Mouse (Mus musculus) layer of hippocampus, postnatal 25 days (tissue): ENCODE measurements around the gene Rhou. TPM values are rescaled to one million over a fixed set of nuclear protein-coding genes. Genes with fewer than 3 reads are reported as not detected.

Experiments used
- DNase-seq, 2 experiments: peaks; one replicate each; pipeline ENCODE4 v3.0.0; 2022; ENCODE audit warnings: mixed read lengths in 2 of 2, low spot score in 1 of 2; ENCODE audit errors: extremely low spot score in 1 of 2
- total RNA-seq, 2 experiments: library from RNA; stranded (reverse); gene quantifications; 2 replicates each; pipeline ENCODE4 v1.2.3; 2021

The Rhou gene
- total RNA-seq, 2 experiments from 2014 or later: 36.3 to 44.0 TPM

DNA sequence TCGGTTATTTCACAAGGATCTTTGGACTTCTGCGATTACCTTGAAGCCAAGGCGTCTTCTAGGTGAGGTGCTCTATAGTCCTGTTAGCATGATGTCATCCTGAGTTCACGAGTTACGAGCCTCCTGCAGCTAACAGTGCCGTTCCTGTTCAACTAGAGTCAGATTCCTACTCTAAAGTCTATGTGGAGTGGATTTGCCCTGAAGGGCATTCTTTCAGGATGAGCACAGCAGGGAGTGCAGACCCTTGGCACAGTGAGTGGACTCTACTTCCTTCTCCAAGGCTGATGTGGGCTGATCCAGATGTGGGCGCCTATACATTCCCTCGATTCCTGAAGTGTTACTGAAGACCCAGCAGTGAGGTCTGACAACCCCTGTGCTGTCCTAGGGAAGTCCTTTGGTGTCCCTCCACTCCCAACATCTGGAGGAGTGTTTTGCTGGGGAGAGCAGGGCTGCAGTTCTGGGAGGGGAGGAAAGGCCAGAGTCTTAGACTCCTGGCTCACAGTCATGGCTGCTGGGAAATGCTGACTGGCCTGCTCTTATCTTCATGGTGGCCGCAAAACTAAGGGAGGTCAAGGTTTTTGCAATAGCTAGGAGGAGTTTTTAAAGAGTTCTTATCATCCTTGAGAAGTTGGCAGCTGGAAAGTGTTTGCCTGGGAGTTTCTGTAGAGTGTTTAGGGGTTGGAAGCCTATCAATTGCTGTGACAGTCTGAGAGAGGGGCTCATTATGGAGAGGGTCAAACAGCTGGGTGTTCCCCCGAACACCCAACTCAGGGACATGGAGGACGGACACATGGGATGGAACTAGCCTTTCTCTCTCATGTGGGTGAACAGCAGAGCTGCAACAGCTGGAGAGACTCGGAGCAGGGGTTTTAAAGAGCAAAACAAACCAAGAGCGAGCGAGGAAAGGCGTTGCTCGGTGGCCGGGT lies 5.2 kb upstream of the Rhou start:
- no peak for DNase-seq

DNA sequence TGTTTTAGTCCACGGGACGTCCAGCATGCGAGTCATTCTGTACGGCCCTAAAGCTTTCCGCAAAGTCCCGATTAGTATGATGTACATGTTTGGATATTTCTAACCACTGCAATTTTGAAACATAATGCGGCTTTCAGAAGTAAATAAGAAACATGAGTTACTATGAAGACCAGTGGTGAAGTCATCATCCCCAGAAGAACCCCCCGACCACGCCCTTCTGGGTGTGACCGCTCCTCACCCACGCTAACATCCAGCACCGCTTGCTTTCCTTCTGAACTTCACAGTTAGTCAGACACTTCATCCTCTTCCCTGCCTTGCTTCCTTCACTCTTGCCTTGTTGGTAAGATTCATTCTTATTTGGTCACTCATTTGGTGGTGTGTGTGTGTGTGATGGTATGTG lies 4.2 kb upstream of the Rhou start:
- DNase-seq: no peak

DNA sequence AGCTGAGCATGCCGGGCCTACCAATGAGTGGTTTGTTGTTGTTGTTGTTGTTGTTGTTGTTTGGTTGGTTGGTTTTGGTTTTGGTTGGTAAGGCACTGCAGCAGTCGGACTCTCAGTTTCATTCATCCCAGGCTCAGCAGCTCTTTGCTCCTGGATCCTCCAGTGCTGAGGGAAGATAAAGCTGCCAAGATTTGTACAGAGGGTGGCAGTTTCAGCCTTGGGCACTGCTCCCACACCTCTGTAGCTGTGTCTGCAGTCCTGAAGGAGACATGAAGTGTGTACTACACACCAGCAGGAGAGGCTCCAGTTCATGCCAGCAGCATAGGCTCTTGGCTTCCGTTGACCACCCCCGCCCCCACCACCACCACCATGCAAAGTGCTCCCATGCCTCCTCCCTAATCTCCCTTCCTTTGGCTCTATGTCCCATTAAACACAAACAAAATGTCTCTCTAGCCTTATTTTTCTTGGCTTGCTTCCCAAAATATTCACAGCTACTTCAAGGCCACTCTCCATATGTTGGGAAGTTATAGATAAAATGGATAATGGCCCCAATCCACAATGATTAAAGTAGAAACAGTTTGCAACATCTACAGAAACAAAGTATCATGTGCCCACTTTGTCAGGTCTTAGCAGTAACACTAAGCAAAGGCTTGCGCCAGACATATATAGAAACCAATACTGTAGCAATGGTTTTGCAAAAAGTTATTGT lies 2.2 kb upstream of the Rhou start:
- DNase-seq: no peak

GRCm38 (mm10) chr8:123652641-123653040 lies 1.1 kb upstream of the Rhou start:
- DNase-seq: no peak

DNA sequence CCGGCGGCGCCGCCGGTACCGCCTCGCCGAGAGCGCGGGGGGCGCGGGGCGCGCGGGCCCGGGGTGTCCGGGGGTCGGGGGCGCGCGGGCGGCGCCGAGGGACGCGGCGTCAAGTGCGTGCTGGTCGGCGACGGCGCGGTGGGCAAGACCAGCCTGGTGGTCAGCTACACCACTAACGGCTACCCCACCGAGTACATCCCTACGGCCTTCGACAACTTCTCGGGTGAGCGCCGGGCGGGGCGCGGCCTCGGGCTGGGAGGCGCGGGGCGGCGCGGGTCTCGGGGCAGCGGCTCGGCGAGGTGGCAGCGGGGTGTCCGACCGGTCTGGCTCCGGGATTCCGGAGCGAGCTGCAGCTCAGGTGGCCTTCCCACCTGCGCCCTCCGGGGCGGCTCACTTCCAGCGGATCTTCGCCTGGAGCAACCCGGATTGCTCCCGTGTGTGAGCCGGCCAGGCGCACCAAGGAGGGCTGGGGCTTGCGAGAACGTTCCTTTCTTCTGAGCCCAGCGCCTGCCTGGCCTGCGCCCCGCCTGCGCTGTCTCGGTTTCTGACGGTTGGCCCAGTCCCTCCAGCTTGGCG lies 353 bp downstream of the Rhou start:
- peak; percentile 46 to 50 for DNase-seq

GRCm38 (mm10) chr8:123654763-123655162 lies 1.0 kb downstream of the Rhou start:
- DNase-seq: no peak

DNA sequence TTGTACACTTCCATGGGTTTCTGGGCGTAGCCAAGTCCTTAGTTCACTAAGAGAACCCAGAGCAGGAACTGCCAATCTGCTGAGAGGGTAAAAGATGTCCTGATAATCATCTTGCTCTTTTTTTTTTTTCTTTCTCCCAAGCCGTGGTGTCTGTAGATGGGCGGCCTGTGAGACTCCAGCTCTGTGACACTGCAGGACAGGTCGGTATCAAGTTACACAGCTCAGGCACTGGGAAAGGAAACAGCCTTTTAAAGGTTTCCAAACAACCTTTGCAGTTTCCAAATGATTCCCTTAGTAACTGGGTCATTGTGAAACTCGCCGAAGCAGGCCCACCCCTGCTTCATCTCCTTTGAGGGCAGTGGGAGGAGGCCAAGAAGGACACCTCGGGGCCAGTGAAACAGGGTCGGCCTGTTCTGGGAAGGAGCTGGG lies 1.6 kb downstream of the Rhou start:
- DNase-seq: no peak

GRCm38 (mm10) chr8:123657826-123658225 lies 4.1 kb downstream of the Rhou start:
- no peak for DNase-seq

DNA sequence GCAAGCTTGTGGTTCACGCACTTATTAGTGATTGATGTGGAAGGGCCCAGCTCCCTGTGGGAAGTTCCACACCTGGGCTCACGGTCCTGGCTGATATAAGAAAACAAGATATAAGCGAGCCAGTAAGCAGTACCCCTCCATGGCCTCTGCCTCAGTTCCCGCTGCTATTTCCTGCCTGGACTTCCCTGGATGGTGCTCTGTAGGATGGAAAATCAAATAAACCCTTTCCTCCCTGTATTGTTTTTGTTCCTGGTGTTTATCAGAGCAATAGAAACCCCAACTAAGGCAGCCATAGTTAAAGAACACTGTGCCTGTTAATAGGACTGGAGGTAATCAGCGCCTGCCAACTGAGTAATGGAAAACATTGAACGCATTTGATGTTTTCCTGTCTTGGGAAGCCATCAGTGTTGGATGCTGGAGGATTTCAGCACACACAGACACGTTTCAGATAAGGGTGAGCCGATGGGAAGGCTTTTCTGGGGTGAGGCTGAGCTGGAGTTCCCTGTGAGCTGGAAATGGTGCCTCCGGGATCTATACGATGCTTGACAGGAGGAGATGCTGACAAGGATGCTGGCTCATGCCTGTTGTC lies 5.8 kb downstream of the Rhou start:
- no peak for DNase-seq

DNA sequence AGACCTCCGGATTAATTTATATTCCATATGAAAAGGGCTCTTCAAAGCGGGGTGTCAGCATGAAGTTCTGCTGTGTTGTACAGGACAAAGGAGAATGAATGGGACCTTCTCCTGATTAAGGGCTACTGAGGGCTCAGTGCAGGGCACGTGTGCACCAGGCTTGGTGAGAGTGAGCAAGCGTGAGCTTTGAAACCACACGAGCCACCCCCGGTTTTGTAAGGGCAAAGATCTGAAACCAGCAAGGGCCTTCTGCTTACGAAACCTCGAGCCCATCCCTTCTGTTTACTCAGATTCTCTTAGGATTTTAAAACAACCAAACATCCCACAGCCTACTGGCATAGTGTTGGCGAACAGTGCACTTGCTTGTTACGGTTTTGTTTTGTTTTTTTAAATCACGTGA lies 7.8 kb downstream of the Rhou start:
- no peak for DNase-seq

GRCm38 (mm10) chr8:123665580-123665979 lies 11.9 kb downstream of the Rhou start:
- no peak for DNase-seq

- no peak for DNase-seq
Measured at GRCm38 (mm10) chr8:123666832-123667231, 13.1 kb downstream of the Rhou start.

DNA sequence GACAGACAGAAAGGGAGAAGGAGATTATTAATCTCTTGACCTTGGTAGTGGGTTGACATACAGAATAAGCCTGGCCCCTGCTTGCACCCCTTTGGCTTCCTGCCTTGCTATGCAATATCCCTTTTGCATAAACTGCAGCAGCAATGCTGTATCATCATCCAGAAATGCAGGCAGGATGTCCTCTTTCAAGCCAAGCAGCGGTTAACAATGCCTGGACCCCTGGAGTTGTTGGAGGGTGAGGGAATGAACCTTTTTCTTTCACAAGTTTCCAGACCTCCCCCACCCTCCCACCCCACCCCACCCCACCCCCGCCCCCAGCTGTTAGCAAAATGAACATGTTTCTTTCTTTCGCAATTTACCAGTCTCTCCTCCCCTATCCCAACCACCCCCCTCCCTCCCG lies 15.0 kb downstream of the Rhou start:
- DNase-seq: no peak

- no peak for DNase-seq
Measured at GRCm38 (mm10) chr8:123670766-123671165, 17.0 kb downstream of the Rhou start.

- no peak for DNase-seq
Measured at GRCm38 (mm10) chr8:123671454-123671853, 17.7 kb downstream of the Rhou start.

GRCm38 (mm10) chr8:123672648-123673047 lies 18.9 kb downstream of the Rhou start:
- DNase-seq: no peak

- no peak for DNase-seq
Measured at GRCm38 (mm10) chr8:123675611-123676010, 21.9 kb downstream of the Rhou start.

DNA sequence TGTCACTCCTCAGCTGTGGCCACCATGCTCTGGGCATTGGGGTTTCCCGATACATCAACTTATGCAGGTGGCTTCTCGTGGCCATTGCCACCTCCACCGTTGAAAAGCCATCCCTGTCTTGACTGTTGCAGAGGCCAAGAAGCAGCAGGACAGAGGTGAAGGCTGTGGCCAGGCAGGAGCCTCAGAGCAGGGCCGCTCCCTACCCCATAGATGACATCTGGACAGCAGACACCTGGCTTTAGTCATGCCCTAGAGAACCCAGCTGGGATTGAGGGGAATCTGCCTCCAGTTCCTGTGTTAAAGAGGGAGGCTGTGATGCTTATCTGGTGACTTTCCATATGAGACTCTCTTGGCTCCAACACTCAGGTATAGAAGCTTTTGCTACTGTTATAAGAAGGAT lies 24.7 kb downstream of the Rhou start:
- DNase-seq: no peak

DNA sequence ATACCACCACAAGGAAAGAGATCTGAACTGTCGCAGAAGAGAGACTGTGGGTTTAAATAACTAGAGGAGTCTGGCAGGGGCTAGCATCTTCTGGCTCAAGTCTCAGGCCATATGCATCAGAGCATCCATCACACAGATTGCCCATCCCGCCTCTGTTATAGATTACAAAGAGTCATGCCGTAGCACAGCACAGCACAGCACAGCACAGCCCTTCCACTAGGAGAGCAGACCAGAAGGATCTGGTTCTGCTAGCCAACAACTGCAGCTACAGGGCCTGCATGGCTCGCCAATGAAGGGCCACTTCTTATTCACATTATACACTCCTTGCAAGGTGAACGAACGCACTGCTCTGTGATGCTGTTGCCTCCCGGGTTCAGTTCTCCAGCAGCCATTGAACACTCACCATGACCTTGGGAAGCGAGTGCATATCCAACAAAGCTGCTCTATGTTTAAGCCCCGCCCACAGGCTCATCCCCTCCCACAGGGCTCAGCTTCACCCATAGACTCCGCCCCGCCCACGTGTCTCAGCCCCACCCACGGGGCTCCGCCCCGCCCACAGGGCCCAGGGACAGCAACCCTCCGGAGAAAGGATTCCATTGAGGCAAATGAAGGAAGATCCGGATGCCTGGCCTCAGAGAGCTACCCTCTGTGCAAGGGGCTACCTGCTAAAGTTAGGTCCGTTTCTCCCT lies 28.5 kb downstream of the Rhou start:
- DNase-seq: no peak

DNA sequence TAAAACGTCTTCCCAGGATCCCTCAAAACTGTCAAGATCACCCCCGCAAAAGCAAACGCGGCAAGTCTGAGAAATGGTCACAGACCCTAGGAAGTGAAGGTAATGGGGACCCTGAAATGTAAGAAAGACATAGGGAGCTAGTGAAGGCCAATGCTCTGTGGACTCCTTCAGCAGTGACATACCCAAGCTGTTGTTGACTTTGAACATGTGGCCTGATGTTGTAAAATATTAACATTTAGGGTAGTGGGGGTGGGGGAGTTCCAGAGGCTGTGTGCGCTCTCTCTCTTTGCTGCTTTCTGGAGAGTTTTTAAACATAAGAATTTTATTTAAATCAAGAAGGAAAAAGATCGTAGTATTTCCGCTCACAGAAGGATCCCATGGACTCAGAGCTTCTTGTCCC lies 29.6 kb downstream of the Rhou start:
- DNase-seq: no peak
